Mouse (Mus musculus): ENCODE measurements around the gene 4933406M09Rik.

The 4933406M09Rik gene

DNA sequence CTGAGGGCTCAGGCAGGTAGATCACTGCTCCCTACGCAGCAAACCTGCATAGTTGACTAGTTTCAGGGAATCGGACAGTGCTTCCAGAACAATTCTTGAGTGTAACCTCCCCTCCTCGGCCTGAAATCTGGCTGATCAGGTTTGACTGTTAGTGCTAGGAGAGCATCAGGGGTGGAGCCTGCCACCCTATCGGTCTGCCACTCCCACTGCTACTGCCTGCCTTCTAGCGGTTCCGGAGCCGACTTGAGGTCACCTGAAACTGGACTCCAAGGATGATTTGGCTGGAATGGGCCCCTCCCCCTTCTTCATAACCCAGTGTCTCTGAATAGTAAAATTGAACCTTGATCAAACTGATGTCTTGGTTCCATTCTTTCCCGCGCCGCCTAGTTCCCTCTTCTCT, 47.3 kb downstream of the 4933406M09Rik start:
- no peak for DNase-seq (ENCODE audit: low read depth, low spot score)

DNA sequence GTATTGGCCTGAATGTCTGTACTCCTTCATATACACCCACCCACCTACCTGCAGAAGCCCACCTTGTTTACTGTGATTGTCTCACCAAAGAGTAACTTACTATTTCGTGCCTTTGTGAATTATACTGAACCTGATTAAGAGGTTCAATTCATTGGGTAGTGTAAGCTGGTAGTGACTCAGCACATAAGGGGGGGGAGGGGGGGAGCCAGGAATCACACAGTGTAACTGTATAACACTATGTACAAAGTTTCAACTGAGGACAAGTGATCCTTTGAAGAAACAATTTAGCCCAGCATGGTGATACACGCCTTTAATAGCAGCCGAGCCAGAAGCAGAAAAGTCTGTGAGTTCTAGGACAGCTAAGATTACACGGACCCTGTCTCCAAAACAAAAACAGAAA, 47.7 kb downstream of the 4933406M09Rik start:
- no peak for DNase-seq (ENCODE audit: low read depth, low spot score)

DNA sequence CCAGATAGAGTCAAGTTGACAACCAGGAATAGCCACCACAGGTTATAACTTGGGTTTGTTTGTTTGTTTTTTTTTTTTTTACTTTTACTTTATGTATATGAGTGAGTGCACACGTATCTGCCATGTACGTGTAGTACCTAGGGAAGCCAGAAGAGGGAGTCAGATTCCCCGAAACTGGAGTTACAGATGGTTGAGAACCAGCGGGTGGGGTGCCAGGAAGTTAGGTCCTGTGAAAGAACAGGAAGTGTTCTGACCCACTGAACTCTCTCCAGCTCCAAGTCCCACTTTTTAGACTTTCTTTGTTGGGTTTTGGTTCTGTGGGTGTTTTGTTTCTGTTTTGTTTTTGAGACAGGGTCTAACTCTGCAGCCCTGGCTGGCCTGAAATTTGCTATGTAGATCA, 49.7 kb downstream of the 4933406M09Rik start:
- peak; percentile 69 for DNase-seq (ENCODE audit: low read depth, low spot score)

DNA sequence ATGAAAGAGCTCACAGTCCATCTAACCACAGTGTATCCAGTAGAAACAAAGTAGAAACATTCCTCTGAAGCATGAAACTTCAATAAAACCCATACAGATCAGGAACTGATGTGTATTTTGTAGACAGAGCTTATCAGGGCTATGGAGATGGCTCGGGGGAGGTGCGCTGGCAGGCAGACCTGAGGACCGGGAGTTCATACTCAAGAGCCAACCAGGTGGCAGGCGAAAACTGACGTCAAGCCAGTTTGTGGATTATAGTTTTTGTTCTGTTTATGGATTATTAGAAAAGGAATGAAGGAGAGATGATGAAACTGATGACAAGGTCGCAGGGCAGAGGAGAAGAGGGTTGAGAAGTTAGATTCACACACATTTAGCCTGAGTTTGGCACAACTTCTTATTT, 54.7 kb downstream of the 4933406M09Rik start:
- DNase-seq (ENCODE audit: low read depth, low spot score) = no peak
